Mouse (Mus musculus) lung, embryonic 15.5 days (tissue): ENCODE results near the gene Hus1. TPM values are rescaled to one million over a fixed set of nuclear protein-coding genes. Genes with fewer than 3 reads are reported as not detected.

Experiments
- ATAC-seq: fragments of 200-750 bp; cut with Nextera tagmentation; 2 replicates; pipeline ENCODE4 v1.8.0; 2017; ENCODE audit warnings: moderate number of reproducible peaks, borderline replicate concordance; ENCODE audit not compliant: low FRiP score, low TSS enrichment; ENCODE audit errors: extremely low read depth
- H3K27ac ChIP-seq: fragments of 300-500 bp; sonication (generic); 2 replicates; pipeline ENCODE4 v1.5.1; 2015; ENCODE audit warnings: moderate library complexity, mild to moderate bottlenecking, inconsistent platforms
- H3K27me3 ChIP-seq: fragments of 300-500 bp; sonication (generic); 2 replicates; pipeline ENCODE4 v1.6.1; 2015; ENCODE audit warnings: inconsistent platforms
- H3K36me3 ChIP-seq: fragments of 300-500 bp; sonication (generic); 2 replicates; pipeline ENCODE4 v1.6.1; 2015; ENCODE audit warnings: inconsistent platforms
- H3K4me1 ChIP-seq: fragments of 300-500 bp; sonication (generic); 2 replicates; pipeline ENCODE4 v1.6.1; 2015; ENCODE audit warnings: inconsistent platforms
- H3K4me2 ChIP-seq: fragments of 300-500 bp; sonication (generic); 2 replicates; pipeline ENCODE4 v1.6.1; 2015; ENCODE audit warnings: inconsistent platforms, mild to moderate bottlenecking, moderate library complexity
- H3K4me3 ChIP-seq: fragments of 300-500 bp; sonication (generic); 2 replicates; pipeline ENCODE4 v1.5.1; 2015; ENCODE audit warnings: mild to moderate bottlenecking, inconsistent platforms
- H3K9ac ChIP-seq: fragments of 300-500 bp; sonication (generic); 2 replicates; pipeline ENCODE4 v1.6.1; 2015; ENCODE audit warnings: inconsistent platforms
- H3K9me3 ChIP-seq: fragments of 300-500 bp; sonication (generic); 2 replicates; pipeline ENCODE4 v1.6.1; 2016; ENCODE audit warnings: inconsistent platforms
- WGBS: fragments of 180-500 bp; shearing (Covaris S2); methylation state at CpG from one replicate; pipeline ENCODE4 v1.1.7; 2015; 5-methylcytosine and 5-hydroxymethylcytosine counted together
- polyA plus RNA-seq: library from polyadenylated mRNA; unstranded; fragments of >200 nt; fragmentation: Nextera tagmentation; extraction: Ambion mirVana; gene quantifications from 2 replicates; pipeline ENCODE4 v1.2.1, GENCODE M21; 2015

Hus1 gene
- polyA plus RNA-seq, 1 experiment from 2014 or later, result 20.7 TPM

DNA sequence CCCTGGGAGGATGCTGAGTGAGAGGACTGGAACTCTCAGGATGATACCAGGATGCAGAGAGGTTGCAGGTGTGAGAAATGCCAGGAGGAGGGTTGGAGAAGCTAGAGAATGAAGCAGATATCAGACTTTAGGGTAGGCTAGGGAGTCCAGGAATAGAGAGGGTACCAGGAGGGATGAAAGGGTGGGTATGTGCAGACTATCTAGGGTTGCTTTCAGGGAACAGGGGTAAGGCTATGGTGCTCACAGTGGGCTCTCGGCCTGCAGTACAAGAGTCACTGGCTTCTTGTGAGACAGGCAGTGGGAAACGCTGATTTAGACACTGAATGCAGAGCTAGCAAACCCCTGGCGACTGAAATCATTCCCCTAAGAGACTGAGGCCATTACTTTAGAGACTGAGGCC lies 37.8 kb downstream of the Hus1 start, which contains the start of gene Pkd1l1:
Gene Pkd1l1 (minus strand): TSS at position 101 of the 400 bp plus-strand sequence.
- Histone ChIP-seq H3K9ac (no peak within 1 kb of the TSS), H3K4me1 (peaks cover 7% of the 10 kb centered on the region; the same call in 1 of the 2 replicates), H3K4me3 (no peak within 1 kb of the TSS), H3K27ac (no peak within 1 kb of the TSS), H3K4me2 (no peak within 1 kb of the TSS), H3K27me3 (no peaks in the 10 kb centered on the region), H3K36me3 (no peaks in the 10 kb centered on the region), H3K9me3 (no peaks in the 10 kb centered on the region)
- no peak for ATAC-seq
- 77% methylated on average over 3 of the region's 3 CpGs for WGBS

GRCm38 (mm10) chr11:8972093-8972492 lies 38.9 kb downstream of the Hus1 start:
- no peak overlapping the region for H3K4me3 ChIP-seq
- peaks cover 7% of the 10 kb centered on the region; the same call in 1 of the 2 replicates for H3K4me1 ChIP-seq
- no peak overlapping the region for H3K9ac ChIP-seq
- no peaks in the 10 kb centered on the region for H3K9me3 ChIP-seq
- WGBS, result 58% methylated on average over 6 of the region's 6 CpGs
- no peak overlapping the region for H3K4me2 ChIP-seq
- no peaks in the 10 kb centered on the region for H3K27me3 ChIP-seq
- no peak overlapping the region for H3K27ac ChIP-seq
- no peaks in the 10 kb centered on the region for H3K36me3 ChIP-seq
- ATAC-seq, result no peak

DNA sequence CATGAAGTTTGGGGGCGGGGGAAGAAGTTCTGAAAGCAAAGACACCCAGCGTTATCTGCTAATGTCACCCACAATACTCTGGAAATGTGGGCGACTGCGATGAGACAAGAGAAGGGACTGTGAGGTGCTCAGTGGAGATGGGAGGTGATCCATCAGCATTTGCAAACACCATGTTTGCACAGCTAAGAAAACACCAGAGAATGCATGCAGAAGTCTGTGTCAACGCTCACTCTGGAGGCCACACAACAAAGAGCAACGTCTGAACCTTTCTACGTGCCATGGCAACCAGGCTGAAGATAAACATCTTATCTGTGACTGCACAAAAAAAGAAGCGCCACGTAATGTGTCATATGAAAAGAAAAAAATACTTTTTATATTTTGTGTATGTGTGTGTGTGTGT lies 40.5 kb downstream of the Hus1 start:
- H3K4me3 ChIP-seq, result no peak overlapping the region
- WGBS, result 35% methylated on average over 9 of the region's 9 CpGs
- no peaks in the 10 kb centered on the region for H3K9me3 ChIP-seq
- no peaks in the 10 kb centered on the region for H3K36me3 ChIP-seq
- no peaks in the 10 kb centered on the region for H3K4me1 ChIP-seq
- no peak overlapping the region for H3K27ac ChIP-seq
- H3K4me2 ChIP-seq, result no peak overlapping the region
- no peaks in the 10 kb centered on the region for H3K27me3 ChIP-seq
- ATAC-seq, result no peak
- no peak overlapping the region for H3K9ac ChIP-seq

DNA sequence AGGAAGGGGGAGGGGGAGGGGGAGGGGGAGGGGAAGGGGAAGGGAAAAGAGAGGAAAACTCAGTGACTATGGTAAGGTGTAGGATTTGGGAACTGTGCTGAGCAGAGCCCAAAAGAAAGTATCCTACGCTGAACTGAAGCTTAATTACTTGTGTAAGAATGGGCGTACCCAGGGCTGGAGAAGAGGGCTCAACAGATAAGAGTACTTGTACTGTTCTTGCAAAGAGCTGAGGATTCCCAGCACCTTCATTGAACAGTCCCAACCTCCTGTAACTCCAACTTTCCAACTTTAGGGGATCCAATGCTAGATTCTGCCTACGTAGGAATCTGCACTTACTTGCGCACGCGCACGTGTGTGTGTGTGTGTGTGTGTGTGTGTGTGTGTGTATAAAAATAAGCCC lies 42.9 kb downstream of the Hus1 start:
- 95% methylated on average over 7 of the region's 7 CpGs for WGBS
- Histone ChIP-seq H3K27me3 (no peaks in the 10 kb centered on the region), H3K4me3 (no peak overlapping the region), H3K36me3 (no peaks in the 10 kb centered on the region), H3K4me1 (no peaks in the 10 kb centered on the region), H3K4me2 (no peak overlapping the region), H3K9me3 (no peaks in the 10 kb centered on the region), H3K27ac (no peak overlapping the region), H3K9ac (no peak overlapping the region)
- ATAC-seq, result no peak

GRCm38 (mm10) chr11:8958572-8958971 lies 52.4 kb downstream of the Hus1 start:
- peak; percentile 64; the same call in 1 of the 2 replicates for ATAC-seq
- 45% methylated on average over 10 of the region's 10 CpGs for WGBS
- H3K9ac ChIP-seq, result no peak overlapping the region
- peak overlapping the region; percentile 73 for H3K27ac ChIP-seq
- H3K27me3 ChIP-seq, result no peaks in the 10 kb centered on the region
- H3K4me3 ChIP-seq, result no peak overlapping the region
- peaks cover 7% of the 10 kb centered on the region; the same call in 1 of the 2 replicates for H3K4me1 ChIP-seq
- H3K4me2 ChIP-seq, result no peak overlapping the region
- H3K36me3 ChIP-seq, result no peaks in the 10 kb centered on the region
- no peaks in the 10 kb centered on the region for H3K9me3 ChIP-seq

GRCm38 (mm10) chr11:8958108-8958507 lies 52.9 kb downstream of the Hus1 start:
- WGBS, result 21% methylated on average over 4 of the region's 4 CpGs
- no peaks in the 10 kb centered on the region for H3K9me3 ChIP-seq
- ATAC-seq, result no peak

DNA sequence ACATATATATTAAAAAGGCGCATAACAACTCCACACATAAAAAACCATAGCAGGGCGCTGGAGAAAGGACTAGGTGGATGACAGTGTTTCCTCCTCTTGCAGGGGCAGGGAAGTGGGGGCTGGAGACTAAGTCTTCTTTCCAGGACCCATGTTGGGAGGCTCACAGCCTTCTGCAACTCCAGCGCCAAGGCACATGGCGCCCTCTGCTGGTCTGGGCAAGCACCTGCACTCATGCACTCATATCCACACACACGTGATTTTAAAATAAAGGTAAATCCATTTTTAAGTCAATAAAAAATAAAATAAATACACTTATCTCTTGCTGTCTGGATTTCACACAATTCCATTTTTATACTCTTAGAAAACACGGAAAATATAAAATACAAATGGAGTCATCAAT lies 54.0 kb downstream of the Hus1 start:
- no peak for ATAC-seq
- Histone ChIP-seq H3K9ac (no peak overlapping the region), H3K4me1 (peaks cover 7% of the 10 kb centered on the region; the same call in 1 of the 2 replicates), H3K36me3 (no peaks in the 10 kb centered on the region), H3K27me3 (no peaks in the 10 kb centered on the region), H3K27ac (no peak overlapping the region), H3K9me3 (no peaks in the 10 kb centered on the region), H3K4me3 (no peak overlapping the region), H3K4me2 (no peak overlapping the region)
- 67% methylated on average over 6 of the region's 6 CpGs for WGBS

More at GRCm38 (mm10) chr11:8958108-8958507, 52.9 kb downstream of the Hus1 start:
- H3K4me3 ChIP-seq, result no peak overlapping the region
- H3K9ac ChIP-seq, result no peak overlapping the region
- H3K4me1 ChIP-seq, result peaks cover 7% of the 10 kb centered on the region; the same call in 1 of the 2 replicates
- peak overlapping the region; percentile 73 for H3K27ac ChIP-seq
- H3K4me2 ChIP-seq, result no peak overlapping the region
- H3K27me3 ChIP-seq, result no peaks in the 10 kb centered on the region
- no peaks in the 10 kb centered on the region for H3K36me3 ChIP-seq

- Histone ChIP-seq H3K4me1 (peaks cover 8% of the 10 kb centered on the region; the same call in 1 of the 2 replicates), H3K4me3 (no peak overlapping the region), H3K36me3 (no peaks in the 10 kb centered on the region), H3K27ac (no peak overlapping the region), H3K9ac (no peak overlapping the region), H3K27me3 (no peaks in the 10 kb centered on the region), H3K9me3 (no peaks in the 10 kb centered on the region), H3K4me2 (no peak overlapping the region)
- ATAC-seq, result no peak
- 13% methylated on average over 1 of the region's 1 CpGs for WGBS
These were observed 55.3 kb downstream of the Hus1 start for GRCm38 (mm10) chr11:8955678-8956077.

GRCm38 (mm10) chr11:8949765-8950430 lies 61.1 kb downstream of the Hus1 start:
- peak; percentile 57 for ATAC-seq
- WGBS, result 27% methylated on average over 6 of the region's 6 CpGs

GRCm38 (mm10) chr11:8948871-8949270 lies 62.1 kb downstream of the Hus1 start:
- 22% methylated on average over 3 of the region's 3 CpGs for WGBS
- ATAC-seq, result peak; percentile 62; the same call in 1 of the 2 replicates

More at GRCm38 (mm10) chr11:8949765-8950430, 61.1 kb downstream of the Hus1 start:
- Histone ChIP-seq H3K4me1 (peaks cover 25% of the 10 kb centered on the region), H3K9me3 (no peaks in the 10 kb centered on the region), H3K27me3 (no peaks in the 10 kb centered on the region), H3K4me3 (no peak overlapping the region), H3K9ac (no peak overlapping the region), H3K36me3 (no peaks in the 10 kb centered on the region), H3K4me2 (no peak overlapping the region), H3K27ac (peak overlapping the region; percentile 94)

GRCm38 (mm10) chr11:8944114-8944513 lies 66.9 kb downstream of the Hus1 start:
- ATAC-seq, result no peak
- 67% methylated on average over 4 of the region's 4 CpGs for WGBS
- H3K4me1 ChIP-seq, result peaks cover 15% of the 10 kb centered on the region
- no peaks in the 10 kb centered on the region for H3K9me3 ChIP-seq
- H3K4me2 ChIP-seq, result no peak overlapping the region
- H3K27ac ChIP-seq, result no peak overlapping the region
- H3K4me3 ChIP-seq, result no peak overlapping the region
- no peak overlapping the region for H3K9ac ChIP-seq
- H3K27me3 ChIP-seq, result no peaks in the 10 kb centered on the region
- no peaks in the 10 kb centered on the region for H3K36me3 ChIP-seq

More at GRCm38 (mm10) chr11:8948871-8949270, 62.1 kb downstream of the Hus1 start:
- Histone ChIP-seq H3K9me3 (no peaks in the 10 kb centered on the region), H3K27me3 (no peaks in the 10 kb centered on the region), H3K4me3 (no peak overlapping the region), H3K9ac (no peak overlapping the region), H3K36me3 (no peaks in the 10 kb centered on the region), H3K4me1 (peaks cover 25% of the 10 kb centered on the region), H3K4me2 (no peak overlapping the region), H3K27ac (peak overlapping the region; percentile 94)
